Mouse (Mus musculus) heart, adult 2 months (tissue): Measurements from ENCODE around the gene Rnase10. TPM values are rescaled to one million over a fixed set of nuclear protein-coding genes. Genes with fewer than 3 reads are reported as not detected.

ENCODE experiments used
- DNase-seq, 2 experiments: peaks; one replicate each; pipeline ENCODE4 v3.0.0; 2021
- H3K27ac ChIP-seq: fragments of 200-600 bp; 2 replicates; pipeline ENCODE4 v1.8.1; 2022
- H3K27me3 ChIP-seq: fragments of 200-500 bp; 2 replicates; pipeline ENCODE4 v1.6.1; 2012; ENCODE audit warnings: mild to moderate bottlenecking, low read length, inconsistent platforms, mixed read lengths; ENCODE audit not compliant: control insufficient read depth, insufficient read depth
- H3K36me3 ChIP-seq: fragments of 200-500 bp; 2 replicates; pipeline ENCODE4 v1.6.1; 2012; ENCODE audit warnings: low read length, inconsistent platforms; ENCODE audit not compliant: control insufficient read depth, insufficient read depth
- H3K4me1 ChIP-seq: fragments of 200-500 bp; 2 replicates; pipeline ENCODE4 v1.6.1; 2011; ENCODE audit warnings: low read length; ENCODE audit not compliant: control insufficient read depth, insufficient read depth
- H3K4me3 ChIP-seq: fragments of 200-600 bp; 2 replicates; pipeline ENCODE4 v1.8.1; 2022
- H3K79me2 ChIP-seq: fragments of 200-500 bp; replicated peaks from 2 replicates; pipeline ENCODE4 v1.6.1; 2012; ENCODE audit warnings: mild to moderate bottlenecking, inconsistent platforms, low read length, moderate library complexity, mixed read lengths; ENCODE audit not compliant: control insufficient read depth, insufficient read depth
- H3K9ac ChIP-seq: fragments of 200-500 bp; 2 replicates; pipeline ENCODE4 v1.6.1; 2012; ENCODE audit warnings: low read depth, mild to moderate bottlenecking, control low read depth, inconsistent platforms, low read length, mixed read lengths
- CTCF ChIP-seq: fragments of 200-600 bp; IDR thresholded peaks from 2 replicates; pipeline ENCODE4 v1.8.1; 2022; ENCODE audit warnings: antibody characterized with exemption, mild to moderate bottlenecking, moderate library complexity
- WGBS: fragments of 180-500 bp; shearing (Covaris S2); methylation state at CpG from one replicate; pipeline ENCODE4 v1.1.7; 2018; 5-methylcytosine and 5-hydroxymethylcytosine counted together
- intact Hi-C: fragments of 180-260 bp; cut with DNase I; formaldehyde crosslinking; loops from one replicate; pipeline ENCODE4 v1.15.1; 2025
- polyA plus RNA-seq: library from polyadenylated mRNA; depleted of rRNA; stranded (reverse); fragments of >200 nt; gene quantifications from 2 replicates; pipeline ENCODE4 v1.2.3, GENCODE M21; 2012; rRNA removed
- total RNA-seq, 2 experiments: library from RNA; stranded (reverse); gene quantifications; 2 replicates each; pipeline ENCODE4 v1.2.3; 2021

The Rnase10 gene
- total and polyA plus RNA-seq, 3 experiments, result 0.21 to 0.61 TPM; not detected in 1

- H3K27ac ChIP-seq, result no peak within 1 kb of the TSS
- no peak within 1 kb of the TSS for H3K9ac ChIP-seq
- no peaks in the 10 kb centered on the region for H3K27me3 ChIP-seq
- 26% methylated on average over 9 of the region's 9 CpGs for WGBS
- no peaks in the 10 kb centered on the region for H3K4me1 ChIP-seq
- H3K79me2 ChIP-seq, result no peaks in the 10 kb centered on the region
- TF ChIP-seq CTCF, result no peak
- intact Hi-C loops, result no loop called here
- no peak for DNase-seq
- no peaks in the 10 kb centered on the region for H3K36me3 ChIP-seq
- H3K4me3 ChIP-seq, result no peak within 1 kb of the TSS
Observed at GRCm38 (mm10) chr14:51057401-51057831, 49.9 kb downstream of the Rnase10 start, which contains the start of gene Rnase12. Gene Rnase12 (minus strand): TSS chr14:51057661.

Other genes with a start within 250 kb of the Rnase10 start
- gene Ttc5, start 222.2 kb upstream of the Rnase10 start, total RNA-seq, result 10 to 100 TPM; 13.2 to 13.9 TPM
- 13.3 and 18.4 TPM in 2 replicates for gene Ttc5, start 222.2 kb upstream of the Rnase10 start, polyA plus RNA-seq
- not detected for gene Ccnb1ip1, start 200.0 kb upstream of the Rnase10 start, total RNA-seq
- not detected in 2 replicates for gene Ccnb1ip1, start 200.0 kb upstream of the Rnase10 start, polyA plus RNA-seq
- 10 to 100 TPM; 14.7 to 15.6 TPM for gene Parp2, start 199.9 kb upstream of the Rnase10 start, total RNA-seq
- gene Parp2, start 199.9 kb upstream of the Rnase10 start, polyA plus RNA-seq, result 12.5 and 23.2 TPM in 2 replicates
- gene Tep1, start 137.2 kb upstream of the Rnase10 start, total RNA-seq, result 10 to 100 TPM; 10.1 to 12.2 TPM
- 11.9 and 14.7 TPM in 2 replicates for gene Tep1, start 137.2 kb upstream of the Rnase10 start, polyA plus RNA-seq
- 10 to 100 TPM; 22.3 to 25.8 TPM for gene Klhl33, start 110.2 kb upstream of the Rnase10 start, total RNA-seq
- 14.4 and 26.7 TPM in 2 replicates for gene Klhl33, start 110.2 kb upstream of the Rnase10 start, polyA plus RNA-seq
- 10 to 100 TPM; 67.8 to 70.5 TPM for gene Osgep, start 82.9 kb upstream of the Rnase10 start, total RNA-seq
- 84.2 and 89.0 TPM in 2 replicates for gene Osgep, start 82.9 kb upstream of the Rnase10 start, polyA plus RNA-seq
- 10 to 100 TPM; 23.2 to 27.4 TPM for gene Apex1, start 82.8 kb upstream of the Rnase10 start, total RNA-seq
- 18.8 and 31.6 TPM in 2 replicates for gene Apex1, start 82.8 kb upstream of the Rnase10 start, polyA plus RNA-seq
- 10 to 100 TPM; 18.6 to 27.8 TPM for gene Pip4p1, start 76.9 kb upstream of the Rnase10 start, total RNA-seq
- 30.5 and 54.4 TPM in 2 replicates for gene Pip4p1, start 76.9 kb upstream of the Rnase10 start, polyA plus RNA-seq
- gene Pnp, start 76.7 kb upstream of the Rnase10 start, total RNA-seq, result 10 to 100 TPM; 14.4 to 18.1 TPM
- gene Pnp, start 76.7 kb upstream of the Rnase10 start, polyA plus RNA-seq, result 17.2 and 25.4 TPM in 2 replicates
- 10 to 100 TPM; 11.3 to 12.1 TPM for gene Gm49342, start 63.2 kb upstream of the Rnase10 start, total RNA-seq
- 13.4 and 23.4 TPM in 2 replicates for gene Gm49342, start 63.2 kb upstream of the Rnase10 start, polyA plus RNA-seq
- gene Pnp2, start 51.8 kb upstream of the Rnase10 start, total RNA-seq, result under 1 TPM; 0.52 to 0.75 TPM
- gene Pnp2, start 51.8 kb upstream of the Rnase10 start, polyA plus RNA-seq, result 0.53 and 1.1 TPM in 2 replicates
- not detected for gene Rnase9, start 34.1 kb downstream of the Rnase10 start, total RNA-seq
- not detected in 2 replicates for gene Rnase9, start 34.1 kb downstream of the Rnase10 start, polyA plus RNA-seq
- gene Rnase11, start 42.4 kb downstream of the Rnase10 start, total RNA-seq, result not detected
- not detected in 2 replicates for gene Rnase11, start 42.4 kb downstream of the Rnase10 start, polyA plus RNA-seq
- gene Rnase12, start 49.9 kb downstream of the Rnase10 start, total RNA-seq, result not detected
- not detected in 2 replicates for gene Rnase12, start 49.9 kb downstream of the Rnase10 start, polyA plus RNA-seq
- gene Olfr750, start 66.7 kb downstream of the Rnase10 start, total RNA-seq, result not detected
- gene Olfr750, start 66.7 kb downstream of the Rnase10 start, polyA plus RNA-seq, result not detected in 2 replicates
- 10 to 100 TPM; 47.9 to 59.6 TPM for gene Rnase4, start 83.3 kb downstream of the Rnase10 start, total RNA-seq
- gene Rnase4, start 83.3 kb downstream of the Rnase10 start, polyA plus RNA-seq, result 90.9 and 123 TPM in 2 replicates
- gene Ang, start 83.4 kb downstream of the Rnase10 start, total RNA-seq, result 10 to 100 TPM in 1 of 2 experiments, 1 to 10 TPM in 1; 5.6 to 10.2 TPM
- gene Ang, start 83.4 kb downstream of the Rnase10 start, polyA plus RNA-seq, result 10.8 and 12.1 TPM in 2 replicates
- gene Eddm3b, start 106.7 kb downstream of the Rnase10 start, total RNA-seq, result not detected
- not detected in 2 replicates for gene Eddm3b, start 106.7 kb downstream of the Rnase10 start, polyA plus RNA-seq
- gene Rnase6, start 116.2 kb downstream of the Rnase10 start, total RNA-seq, result under 1 TPM; 0.25 to 0.78 TPM
- 1.9 and 3.5 TPM in 2 replicates for gene Rnase6, start 116.2 kb downstream of the Rnase10 start, polyA plus RNA-seq
- under 1 TPM; 0.42 to 0.84 TPM for gene Rnase1, start 139.0 kb downstream of the Rnase10 start, total RNA-seq
- 0.53 and 0.76 TPM in 2 replicates for gene Rnase1, start 139.0 kb downstream of the Rnase10 start, polyA plus RNA-seq
- not detected for gene Rnase2b, start 154.5 kb downstream of the Rnase10 start, total RNA-seq
- gene Rnase2b, start 154.5 kb downstream of the Rnase10 start, polyA plus RNA-seq, result not detected in 2 replicates
- gene Ang2, start 191.4 kb downstream of the Rnase10 start, total RNA-seq, result not detected
- not detected in 2 replicates for gene Ang2, start 191.4 kb downstream of the Rnase10 start, polyA plus RNA-seq
- not detected for gene Ear14, start 195.6 kb downstream of the Rnase10 start, total RNA-seq
- not detected in 2 replicates for gene Ear14, start 195.6 kb downstream of the Rnase10 start, polyA plus RNA-seq
- under 1 TPM; 0.57 to 0.89 TPM for gene Rnase2a, start 248.4 kb downstream of the Rnase10 start, total RNA-seq
- not detected in 2 replicates for gene Rnase2a, start 248.4 kb downstream of the Rnase10 start, polyA plus RNA-seq